Mouse (Mus musculus): Measurements from ENCODE around the gene Camkk2. TPM values are rescaled to one million over a fixed set of nuclear protein-coding genes. Genes with fewer than 3 reads are reported as not detected.

Camkk2 gene
- polyA plus RNA-seq, 1 experiment, result not detected

GRCm38 (mm10) chr5:122733881-122734280 lies 45.3 kb downstream of the Camkk2 start:
- 58% methylated on average over 17 of the region's 17 CpGs for WGBS
- TF ChIP-seq POLR2A (IDR thresholded peaks at IDR 0.05; ENCODE audit: insufficient read depth, low read depth, low read length), result 0 out of 2 replicates have a peak, but pooled peaks have one; percentile 18
- no peak for TF ChIP-seq CTCF (IDR thresholded peaks at IDR 0.05; ENCODE audit: insufficient read depth, low read depth, low read length)
- Histone ChIP-seq H3K27ac (ENCODE audit: insufficient read depth, low read depth, low read length) (no peak overlapping the region), H3K4me3 (ENCODE audit: insufficient read depth, low read depth, low read length) (0 out of 2 replicates have a peak overlapping the region, but pooled peaks have one; percentile 2), H3K4me1 (ENCODE audit: control insufficient read depth, insufficient read depth, low read length) (peaks cover 4% of the 10 kb centered on the region; the same call in 1 of the 2 replicates)

GRCm38 (mm10) chr5:122731991-122732673 lies 47.1 kb downstream of the Camkk2 start:
- H3K4me3 ChIP-seq (ENCODE audit: insufficient read depth, low read depth, low read length), result no peak overlapping the region
- H3K4me1 ChIP-seq (ENCODE audit: control insufficient read depth, insufficient read depth, low read length), result peaks cover 4% of the 10 kb centered on the region; the same call in 1 of the 2 replicates
- 71% methylated on average over 15 of the region's 15 CpGs for WGBS
- H3K27ac ChIP-seq (ENCODE audit: insufficient read depth, low read depth, low read length), result no peak overlapping the region
- no peak for TF ChIP-seq CTCF (IDR thresholded peaks at IDR 0.05; ENCODE audit: insufficient read depth, low read depth, low read length)
- no peak for TF ChIP-seq POLR2A (IDR thresholded peaks at IDR 0.05; ENCODE audit: insufficient read depth, low read depth, low read length)

- WGBS, result 75% methylated on average over 8 of the region's 8 CpGs
- H3K27ac ChIP-seq (ENCODE audit: insufficient read depth, low read depth, low read length), result no peak overlapping the region
- TF ChIP-seq CTCF (IDR thresholded peaks at IDR 0.05; ENCODE audit: insufficient read depth, low read depth, low read length) (peak; percentile 77), POLR2A (IDR thresholded peaks at IDR 0.05; ENCODE audit: insufficient read depth, low read depth, low read length) (no peak)
Observed at GRCm38 (mm10) chr5:122731321-122731720, 47.9 kb downstream of the Camkk2 start.

GRCm38 (mm10) chr5:122730776-122731175 lies 48.4 kb downstream of the Camkk2 start:
- TF ChIP-seq POLR2A (IDR thresholded peaks at IDR 0.05; ENCODE audit: insufficient read depth, low read depth, low read length) (no peak), CTCF (IDR thresholded peaks at IDR 0.05; ENCODE audit: insufficient read depth, low read depth, low read length) (no peak)
- Histone ChIP-seq H3K4me1 (ENCODE audit: control insufficient read depth, insufficient read depth, low read length) (peaks cover 4% of the 10 kb centered on the region; the same call in 1 of the 2 replicates), H3K27ac (ENCODE audit: insufficient read depth, low read depth, low read length) (no peak overlapping the region), H3K4me3 (ENCODE audit: insufficient read depth, low read depth, low read length) (no peak overlapping the region)
- WGBS, result 91% methylated on average over 10 of the region's 10 CpGs

More at GRCm38 (mm10) chr5:122731321-122731720, 47.9 kb downstream of the Camkk2 start:
- no peak overlapping the region for H3K4me3 ChIP-seq (ENCODE audit: insufficient read depth, low read depth, low read length)
- peaks cover 4% of the 10 kb centered on the region; the same call in 1 of the 2 replicates for H3K4me1 ChIP-seq (ENCODE audit: control insufficient read depth, insufficient read depth, low read length)

- 91% methylated on average over 7 of the region's 7 CpGs for WGBS
Observed at GRCm38 (mm10) chr5:122727096-122727495, 52.1 kb downstream of the Camkk2 start.

GRCm38 (mm10) chr5:122726595-122726994 lies 52.6 kb downstream of the Camkk2 start:
- Histone ChIP-seq H3K4me1 (ENCODE audit: control insufficient read depth, insufficient read depth, low read length) (no peaks in the 10 kb centered on the region), H3K4me3 (ENCODE audit: insufficient read depth, low read depth, low read length) (no peak overlapping the region), H3K27ac (ENCODE audit: insufficient read depth, low read depth, low read length) (no peak overlapping the region)
- no peak for TF ChIP-seq CTCF (IDR thresholded peaks at IDR 0.05; ENCODE audit: insufficient read depth, low read depth, low read length)
- TF ChIP-seq POLR2A (IDR thresholded peaks at IDR 0.05; ENCODE audit: insufficient read depth, low read depth, low read length), result no peak
- 72% methylated on average over 5 of the region's 5 CpGs for WGBS

More at GRCm38 (mm10) chr5:122727096-122727495, 52.1 kb downstream of the Camkk2 start:
- Histone ChIP-seq H3K4me1 (ENCODE audit: control insufficient read depth, insufficient read depth, low read length) (no peaks in the 10 kb centered on the region), H3K4me3 (ENCODE audit: insufficient read depth, low read depth, low read length) (no peak overlapping the region), H3K27ac (ENCODE audit: insufficient read depth, low read depth, low read length) (no peak overlapping the region)
- TF ChIP-seq CTCF (IDR thresholded peaks at IDR 0.05; ENCODE audit: insufficient read depth, low read depth, low read length) (no peak), POLR2A (IDR thresholded peaks at IDR 0.05; ENCODE audit: insufficient read depth, low read depth, low read length) (no peak)

- no peak overlapping the region for H3K4me3 ChIP-seq (ENCODE audit: insufficient read depth, low read depth, low read length)
- no peak for TF ChIP-seq CTCF (IDR thresholded peaks at IDR 0.05; ENCODE audit: insufficient read depth, low read depth, low read length)
- no peaks in the 10 kb centered on the region for H3K4me1 ChIP-seq (ENCODE audit: control insufficient read depth, insufficient read depth, low read length)
- H3K27ac ChIP-seq (ENCODE audit: insufficient read depth, low read depth, low read length), result no peak overlapping the region
- WGBS, result 12% methylated on average over 7 of the region's 7 CpGs
Observed at GRCm38 (mm10) chr5:122726068-122726467, 53.1 kb downstream of the Camkk2 start.

- H3K4me3 ChIP-seq (ENCODE audit: insufficient read depth, low read depth, low read length), result no peak overlapping the region
- no peaks in the 10 kb centered on the region for H3K4me1 ChIP-seq (ENCODE audit: control insufficient read depth, insufficient read depth, low read length)
- WGBS, result 89% methylated on average over 13 of the region's 13 CpGs
- no peak for TF ChIP-seq POLR2A (IDR thresholded peaks at IDR 0.05; ENCODE audit: insufficient read depth, low read depth, low read length)
- no peak for TF ChIP-seq CTCF (IDR thresholded peaks at IDR 0.05; ENCODE audit: insufficient read depth, low read depth, low read length)
- H3K27ac ChIP-seq (ENCODE audit: insufficient read depth, low read depth, low read length), result no peak overlapping the region
Observed at GRCm38 (mm10) chr5:122725453-122725852, 53.8 kb downstream of the Camkk2 start.

GRCm38 (mm10) chr5:122719168-122719567 lies 60.0 kb downstream of the Camkk2 start:
- no peaks in the 10 kb centered on the region for H3K4me1 ChIP-seq (ENCODE audit: control insufficient read depth, insufficient read depth, low read length)
- no peak overlapping the region for H3K27ac ChIP-seq (ENCODE audit: insufficient read depth, low read depth, low read length)
- no peak overlapping the region for H3K4me3 ChIP-seq (ENCODE audit: insufficient read depth, low read depth, low read length)
- TF ChIP-seq CTCF (IDR thresholded peaks at IDR 0.05; ENCODE audit: insufficient read depth, low read depth, low read length) (no peak), POLR2A (IDR thresholded peaks at IDR 0.05; ENCODE audit: insufficient read depth, low read depth, low read length) (no peak)
- 98% methylated on average over 8 of the region's 8 CpGs for WGBS

All from olfactory bulb, adult 2 months (tissue).